Mouse (Mus musculus) CH12F3 (cell line): Measurements from ENCODE around the gene Slc39a8.

Experiments used
- in situ Hi-C: fragments of 300-500 bp; cut with MboI; formaldehyde crosslinking; loops from 2 replicates; pipeline ENCODE4 v1.14.3; 2020; ENCODE audit warnings: low sequenced_read_pairs

Gene Slc39a8

GRCm38 (mm10) chr3:135844835-135845234 is 19.8 kb downstream of the Slc39a8 start:
- in situ Hi-C loops: no loop called here

- in situ Hi-C loops: no loop called here
Observed at GRCm38 (mm10) chr3:135845860-135846259, 20.8 kb downstream of the Slc39a8 start.

DNA sequence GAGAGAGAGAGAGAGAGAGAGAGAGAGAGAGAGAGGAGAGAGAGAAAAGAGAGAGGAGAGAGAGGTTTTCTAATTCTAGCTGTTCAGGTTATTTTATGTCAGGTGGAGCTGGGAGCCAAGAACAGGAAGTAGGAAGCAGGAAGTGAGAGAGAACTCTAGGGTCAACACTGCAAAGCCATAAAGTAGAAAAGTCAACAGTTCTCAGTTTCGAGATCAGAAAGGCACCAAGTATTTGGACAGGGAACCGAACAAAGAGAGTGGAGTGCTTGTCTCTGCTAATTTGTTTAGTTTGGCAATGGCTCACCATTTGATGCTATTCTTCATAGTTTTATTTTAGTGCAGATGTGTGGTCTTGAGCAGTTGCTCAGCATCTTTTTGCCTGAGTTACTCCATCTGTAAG is 26.5 kb downstream of the Slc39a8 start:
- in situ Hi-C loops: no loop called here

DNA sequence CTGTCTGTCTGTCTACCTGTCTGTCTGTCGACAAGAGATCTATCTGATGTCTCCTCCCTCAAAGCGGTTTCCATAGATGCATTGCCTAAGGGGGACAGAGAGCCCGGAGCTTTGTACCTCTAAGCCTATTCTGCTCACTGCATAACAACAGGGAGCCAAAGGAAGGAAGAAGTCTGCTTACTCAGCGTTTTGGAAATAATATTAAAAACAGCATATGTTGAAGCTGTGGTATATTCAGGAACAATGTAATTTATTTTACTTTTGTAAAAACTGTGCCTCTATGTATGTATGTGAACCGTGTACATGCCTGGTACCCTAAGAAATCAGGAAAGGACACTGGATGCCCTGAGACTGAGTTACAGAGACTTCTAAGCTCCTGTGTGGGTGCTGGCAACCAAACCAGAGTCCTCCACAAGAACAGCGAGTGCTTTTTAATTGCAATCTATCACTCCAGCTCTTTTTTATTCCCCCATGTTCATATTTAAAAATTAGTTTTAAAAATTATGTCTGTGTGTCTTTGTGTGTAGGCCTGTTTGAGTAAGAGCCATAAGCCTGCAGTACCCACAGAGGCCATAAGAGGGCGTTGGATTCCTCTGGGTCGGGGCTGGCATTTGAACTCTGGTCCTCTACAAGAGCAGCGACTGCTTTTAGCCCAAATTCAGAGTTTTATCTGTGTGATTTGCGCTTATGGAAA is 28.7 kb downstream of the Slc39a8 start:
- in situ Hi-C loops: no loop called here

- in situ Hi-C loops: no loop called here
Observed at GRCm38 (mm10) chr3:135854298-135854984, 29.4 kb downstream of the Slc39a8 start.

DNA sequence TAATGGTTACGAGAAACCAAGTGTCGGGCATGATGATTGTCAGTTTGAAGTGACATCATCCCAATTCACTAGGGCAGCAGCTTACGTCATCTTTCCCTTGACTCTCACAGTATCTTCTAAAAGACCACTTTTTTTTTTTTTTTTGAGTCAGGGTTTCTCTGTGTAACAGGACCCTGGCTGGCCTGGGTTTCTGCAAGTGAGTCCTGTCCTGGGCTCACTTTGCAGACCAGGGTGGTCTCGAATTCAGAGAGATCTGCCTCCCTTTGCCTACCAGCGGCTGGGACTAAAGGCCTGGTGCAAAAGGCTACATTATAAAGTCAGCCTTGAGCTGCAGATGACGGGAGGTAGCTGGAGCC is 29.9 kb downstream of the Slc39a8 start:
- in situ Hi-C loops: no loop called here

GRCm38 (mm10) chr3:135856303-135856702 is 31.2 kb downstream of the Slc39a8 start:
- in situ Hi-C loops: no loop called here

DNA sequence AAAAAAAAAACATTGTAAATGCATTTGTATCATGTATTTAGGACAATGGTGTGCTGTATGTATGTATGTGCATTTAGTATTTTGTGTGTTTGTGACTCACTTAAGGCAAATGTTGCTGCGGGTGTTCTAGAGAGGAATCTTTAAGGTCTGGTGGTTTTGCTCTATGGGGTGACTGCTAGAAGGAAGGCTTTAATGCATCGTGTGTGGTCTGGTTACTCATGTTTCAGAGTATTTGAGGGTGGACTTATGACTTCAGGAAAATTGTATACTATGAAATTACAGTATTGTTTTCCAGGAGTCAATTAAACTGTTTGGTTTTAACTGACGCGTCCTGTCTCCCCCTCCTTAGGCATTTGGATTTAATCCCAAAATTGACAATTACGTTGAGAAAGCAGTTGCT is 32.1 kb downstream of the Slc39a8 start:
- in situ Hi-C loops: no loop called here

DNA sequence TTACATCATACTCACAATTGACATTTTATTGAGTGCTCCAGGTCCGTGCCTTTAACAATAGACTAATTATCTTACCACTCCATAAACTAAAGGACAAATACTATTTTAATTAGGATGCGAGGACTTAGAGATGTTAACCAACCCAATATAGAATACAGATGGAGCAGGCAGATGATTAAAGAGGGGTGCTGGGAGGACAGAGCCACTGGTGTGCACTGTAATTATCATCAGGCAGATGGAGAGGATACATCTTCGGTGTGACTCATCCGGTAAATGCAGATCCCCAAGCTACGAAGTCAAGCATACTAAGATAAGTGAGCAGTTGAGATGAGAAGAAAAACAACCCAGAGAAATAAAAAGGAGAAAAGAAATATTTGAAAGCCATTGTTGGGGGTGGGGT is 34.4 kb downstream of the Slc39a8 start:
- in situ Hi-C loops: no loop called here

- in situ Hi-C loops: no loop called here
Observed at GRCm38 (mm10) chr3:135862804-135863203, 37.7 kb downstream of the Slc39a8 start.

- in situ Hi-C loops: no loop called here
Observed at GRCm38 (mm10) chr3:135869041-135869440, 44.0 kb downstream of the Slc39a8 start.

DNA sequence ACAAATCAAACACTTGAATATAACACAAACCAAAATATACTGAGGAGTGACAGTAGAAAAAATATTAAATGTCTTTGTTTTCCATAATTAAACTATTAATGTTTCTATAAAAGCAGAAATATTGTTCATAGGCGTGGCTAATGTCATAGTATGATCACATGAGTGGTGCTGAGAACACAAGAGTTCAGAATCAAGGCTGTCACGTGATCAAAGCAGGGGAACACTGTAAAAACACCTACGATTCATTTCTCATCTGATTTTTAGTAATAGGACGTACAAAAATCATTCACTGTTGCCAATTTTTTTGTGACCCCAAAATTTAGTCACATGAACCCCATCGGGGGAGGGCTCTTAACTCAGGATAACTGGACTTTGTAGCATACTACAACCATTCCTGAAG is 47.2 kb downstream of the Slc39a8 start:
- in situ Hi-C loops: no loop called here

DNA sequence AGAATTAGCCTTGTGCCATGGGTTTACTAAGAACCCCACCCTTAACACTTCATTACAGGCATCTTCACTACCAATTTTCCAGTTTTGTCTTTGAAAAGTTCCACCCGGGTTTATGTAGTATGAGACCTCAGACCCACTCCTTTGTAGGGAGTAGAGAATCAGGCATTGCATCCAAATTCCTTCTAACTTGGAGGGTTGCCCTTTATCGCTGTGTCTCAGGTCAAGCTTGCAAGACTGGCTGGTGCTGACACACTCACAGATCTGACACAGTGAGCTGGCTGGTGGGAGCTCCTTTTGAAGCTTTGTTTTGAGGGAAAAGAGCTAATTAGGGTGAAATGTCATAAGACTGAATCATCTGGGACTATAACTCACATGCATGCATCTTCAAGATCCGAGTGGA is 48.5 kb downstream of the Slc39a8 start:
- in situ Hi-C loops: no loop called here

GRCm38 (mm10) chr3:135878048-135878447 is 53.0 kb downstream of the Slc39a8 start:
- in situ Hi-C loops: loop anchor here (25.0 kb wide), 4 partner anchors 459 to 1534 kb away; partner anchors contain the start of genes Bank1 and Ppp3ca

GRCm38 (mm10) chr3:135885927-135886658 is 61.0 kb downstream of the Slc39a8 start:
- in situ Hi-C loops: loop anchor here (25.0 kb wide), 4 partner anchors 451 to 1526 kb away; partner anchors contain the start of genes Bank1 and Ppp3ca

DNA sequence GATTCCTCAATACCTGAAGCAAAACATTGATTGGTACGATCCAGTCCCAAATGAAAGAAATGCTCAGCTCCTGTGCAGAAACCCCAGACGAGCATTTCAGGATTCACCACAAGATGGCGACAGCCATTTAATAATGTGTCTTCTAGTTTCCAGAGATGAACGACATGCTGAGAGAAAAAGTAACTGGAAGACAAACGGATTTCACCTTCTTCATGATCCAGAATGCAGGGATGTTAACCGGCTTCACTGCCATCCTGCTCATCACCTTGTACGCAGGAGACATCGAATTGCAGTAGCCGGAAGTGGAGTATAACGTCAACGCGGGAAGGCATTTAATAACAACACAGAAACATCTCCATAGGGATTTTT is 61.6 kb downstream of the Slc39a8 start:
- in situ Hi-C loops: loop anchor here (25.0 kb wide), 4 partner anchors 451 to 1526 kb away; partner anchors contain the start of genes Bank1 and Ppp3ca

- in situ Hi-C loops: loop anchor here (25.0 kb wide), 4 partner anchors 450 to 1525 kb away; partner anchors contain the start of genes Bank1 and Ppp3ca
Observed at GRCm38 (mm10) chr3:135887033-135887855, 62.2 kb downstream of the Slc39a8 start.

DNA sequence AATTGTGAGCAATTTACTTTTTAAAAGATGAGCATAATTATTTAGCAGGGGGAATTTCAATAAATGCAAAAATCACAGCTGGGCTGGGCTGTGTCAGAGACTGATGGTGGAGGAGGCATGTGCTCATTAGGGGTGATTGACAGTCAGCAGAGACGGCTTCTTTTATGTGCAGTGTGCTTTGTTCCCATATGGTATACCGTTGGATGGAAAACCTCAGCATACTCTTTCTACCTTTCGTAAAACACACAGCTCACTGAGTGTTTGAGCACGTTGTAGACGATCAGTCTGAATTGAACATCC is 62.7 kb downstream of the Slc39a8 start:
- in situ Hi-C loops: loop anchor here (25.0 kb wide), 4 partner anchors 449 to 1524 kb away; partner anchors contain the start of genes Bank1 and Ppp3ca

- in situ Hi-C loops: loop anchor here (25.0 kb wide), 4 partner anchors 448 to 1523 kb away; partner anchors contain the start of genes Bank1 and Ppp3ca
Observed at GRCm38 (mm10) chr3:135889401-135889800, 64.3 kb downstream of the Slc39a8 start.

GRCm38 (mm10) chr3:135903366-135903765 is 78.3 kb downstream of the Slc39a8 start:
- in situ Hi-C loops: no loop called here

- in situ Hi-C loops: no loop called here
Observed at GRCm38 (mm10) chr3:135904881-135905280, 79.8 kb downstream of the Slc39a8 start.
